Mouse (Mus musculus): ENCODE measurements around the gene Gm19668. TPM values are rescaled to one million over a fixed set of nuclear protein-coding genes. Genes with fewer than 3 reads are reported as not detected.

Gm19668 gene
- polyA plus RNA-seq (2012; rRNA removed): not detected in 2 replicates

DNA sequence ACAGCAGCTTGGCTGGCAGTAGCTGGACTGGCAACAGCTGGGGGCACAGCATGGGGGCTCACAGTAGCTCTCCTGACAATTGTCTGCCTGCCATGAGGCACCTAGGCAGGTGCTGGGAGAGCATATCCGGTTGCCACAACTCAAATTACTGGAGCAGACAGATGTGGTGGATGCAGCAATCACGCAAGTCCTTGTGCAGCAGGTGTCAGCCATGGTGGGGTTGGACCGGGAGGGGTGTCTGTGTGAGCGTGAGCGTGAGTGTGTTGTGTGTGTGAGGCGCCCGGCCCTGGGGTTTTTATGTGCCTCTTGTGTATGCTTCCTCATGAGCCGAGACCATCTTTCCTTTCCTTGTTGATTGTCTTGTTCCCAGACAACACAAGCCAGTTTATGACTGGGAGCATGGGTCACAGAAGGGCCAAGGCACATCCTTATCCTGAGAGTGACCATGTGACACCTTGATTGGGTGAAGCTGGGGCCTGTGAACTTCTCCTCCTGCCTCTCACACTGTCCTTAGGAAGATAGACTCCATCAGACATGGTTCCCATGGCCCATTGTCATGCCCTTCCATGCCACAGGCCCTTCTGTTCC lies at the start of gene Gm19668:
Gene Gm19668 (minus strand): TSS at position 213 of the 588 bp plus-strand sequence.
- no peaks in the 10 kb centered on the region for H3K4me1 ChIP-seq (ENCODE audit: control insufficient read depth, insufficient read depth, low read length)
- no peak within 1 kb of the TSS for H3K4me3 ChIP-seq (replicated peaks; ENCODE audit: extremely low read depth, low read depth, low read length)
- TF ChIP-seq CTCF (IDR thresholded peaks at IDR 0.05; ENCODE audit: insufficient read depth, low read length): no peak
- no peak for TF ChIP-seq POLR2A (IDR thresholded peaks at IDR 0.05; ENCODE audit: borderline replicate concordance, extremely low read depth, low read depth, low read length)
- DNase-seq: no peak
- WGBS: 64% methylated on average over 8 of the region's 8 CpGs

DNA sequence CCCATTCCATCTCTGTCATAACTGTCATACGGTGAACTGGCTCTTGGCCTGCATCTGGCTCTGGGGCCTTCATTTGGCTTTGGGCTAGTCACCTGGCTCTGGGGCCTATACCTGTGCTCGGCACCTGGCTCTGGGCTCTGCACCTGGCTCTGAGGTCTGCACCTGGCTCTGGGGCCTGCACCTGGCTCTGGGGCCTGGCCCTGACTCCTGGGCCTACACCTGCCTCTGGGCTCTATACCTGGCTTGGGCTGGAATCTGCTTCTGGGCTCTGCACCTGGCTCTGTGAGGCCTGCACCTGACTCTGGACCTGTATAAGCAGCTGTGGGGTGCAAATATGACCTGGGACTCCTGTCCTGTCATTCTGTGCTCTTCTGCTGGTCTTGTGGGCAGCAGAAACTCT lies 48.6 kb upstream of the Gm19668 start:
- DNase-seq: no peak
- WGBS: 84% methylated on average over 2 of the region's 2 CpGs
- no peak for TF ChIP-seq CTCF (IDR thresholded peaks at IDR 0.05; ENCODE audit: insufficient read depth, low read length)
- TF ChIP-seq POLR2A (IDR thresholded peaks at IDR 0.05; ENCODE audit: borderline replicate concordance, extremely low read depth, low read depth, low read length): no peak
- Histone ChIP-seq H3K4me1 (ENCODE audit: control insufficient read depth, insufficient read depth, low read length) (no peaks in the 10 kb centered on the region), H3K4me3 (replicated peaks; ENCODE audit: extremely low read depth, low read depth, low read length) (no peak overlapping the region)

- Histone ChIP-seq H3K4me3 (replicated peaks; ENCODE audit: extremely low read depth, low read depth, low read length) (no peak overlapping the region), H3K4me1 (ENCODE audit: control insufficient read depth, insufficient read depth, low read length) (no peaks in the 10 kb centered on the region)
- TF ChIP-seq CTCF (IDR thresholded peaks at IDR 0.05; ENCODE audit: insufficient read depth, low read length) (no peak), POLR2A (IDR thresholded peaks at IDR 0.05; ENCODE audit: borderline replicate concordance, extremely low read depth, low read depth, low read length) (no peak)
- WGBS: 18% methylated on average over 2 of the region's 2 CpGs
- no peak for DNase-seq
Observed at GRCm38 (mm10) chr10:77846961-77847360, 48.0 kb upstream of the Gm19668 start.

- no peak for TF ChIP-seq POLR2A (IDR thresholded peaks at IDR 0.05; ENCODE audit: borderline replicate concordance, extremely low read depth, low read depth, low read length)
- TF ChIP-seq CTCF (IDR thresholded peaks at IDR 0.05; ENCODE audit: insufficient read depth, low read length): no peak
- no peaks in the 10 kb centered on the region for H3K4me1 ChIP-seq (ENCODE audit: control insufficient read depth, insufficient read depth, low read length)
- no peak within 1 kb of the TSS for H3K4me3 ChIP-seq (replicated peaks; ENCODE audit: extremely low read depth, low read depth, low read length)
- WGBS: 74% methylated on average over 3 of the region's 3 CpGs
- no peak for DNase-seq
Observed at GRCm38 (mm10) chr10:77846503-77846902, 47.6 kb upstream of the Gm19668 start, which contains the start of gene Gm36176. Gene Gm36176, plus strand, starts transcription at chr10:77846803.

- Histone ChIP-seq H3K4me3 (replicated peaks; ENCODE audit: extremely low read depth, low read depth, low read length) (no peak overlapping the region), H3K4me1 (ENCODE audit: control insufficient read depth, insufficient read depth, low read length) (no peaks in the 10 kb centered on the region)
- TF ChIP-seq CTCF (IDR thresholded peaks at IDR 0.05; ENCODE audit: insufficient read depth, low read length) (no peak), POLR2A (IDR thresholded peaks at IDR 0.05; ENCODE audit: borderline replicate concordance, extremely low read depth, low read depth, low read length) (no peak)
- WGBS: 67% methylated on average over 6 of the region's 6 CpGs
- DNase-seq: no peak
Observed at GRCm38 (mm10) chr10:77839006-77839405, 40.1 kb upstream of the Gm19668 start.

- 57% methylated on average over 9 of the region's 9 CpGs for WGBS
- no peak for TF ChIP-seq CTCF (IDR thresholded peaks at IDR 0.05; ENCODE audit: insufficient read depth, low read length)
- no peak for TF ChIP-seq POLR2A (IDR thresholded peaks at IDR 0.05; ENCODE audit: borderline replicate concordance, extremely low read depth, low read depth, low read length)
- H3K4me1 ChIP-seq (ENCODE audit: control insufficient read depth, insufficient read depth, low read length): no peaks in the 10 kb centered on the region
- H3K4me3 ChIP-seq (replicated peaks; ENCODE audit: extremely low read depth, low read depth, low read length): no peak within 1 kb of the TSS
- DNase-seq: no peak
Observed at GRCm38 (mm10) chr10:77835647-77836046, 36.7 kb upstream of the Gm19668 start, which contains the start of gene Krtap10-10. Gene Krtap10-10, plus strand, starts transcription at chr10:77835947.

- Histone ChIP-seq H3K4me3 (replicated peaks; ENCODE audit: extremely low read depth, low read depth, low read length) (no peak within 1 kb of the TSS), H3K4me1 (ENCODE audit: control insufficient read depth, insufficient read depth, low read length) (no peaks in the 10 kb centered on the region)
- WGBS: 36% methylated on average over 6 of the region's 6 CpGs
- TF ChIP-seq POLR2A (IDR thresholded peaks at IDR 0.05; ENCODE audit: borderline replicate concordance, extremely low read depth, low read depth, low read length) (no peak), CTCF (IDR thresholded peaks at IDR 0.05; ENCODE audit: insufficient read depth, low read length) (no peak)
- no peak for DNase-seq
Observed at GRCm38 (mm10) chr10:77826951-77827350, 28.0 kb upstream of the Gm19668 start, which contains the start of gene Krtap10-4. Gene Krtap10-4, minus strand, starts transcription at chr10:77827095.

DNA sequence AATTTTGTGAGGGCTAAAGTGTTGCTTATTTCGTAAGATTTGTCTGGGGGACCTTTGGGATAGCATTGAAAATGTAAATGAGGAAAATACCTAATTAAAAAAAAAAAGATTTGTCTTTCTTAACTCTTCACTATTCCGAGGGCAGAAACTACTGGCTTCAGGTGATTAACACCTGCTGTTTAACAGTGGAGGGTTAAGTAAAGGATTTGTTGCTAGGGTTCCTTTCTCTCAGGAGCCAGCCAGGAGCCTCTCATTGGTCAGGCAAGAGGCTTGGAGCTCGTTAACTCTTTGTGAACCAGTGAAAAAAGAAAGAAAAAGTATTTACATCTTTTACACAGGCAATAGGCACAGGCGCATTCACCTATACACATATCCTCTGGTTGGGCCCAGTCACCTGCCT lies 20.3 kb upstream of the Gm19668 start:
- no peak for DNase-seq
- Histone ChIP-seq H3K4me1 (ENCODE audit: control insufficient read depth, insufficient read depth, low read length) (no peaks in the 10 kb centered on the region), H3K4me3 (replicated peaks; ENCODE audit: extremely low read depth, low read depth, low read length) (no peak overlapping the region)
- WGBS: 47% methylated on average over 4 of the region's 4 CpGs
- TF ChIP-seq POLR2A (IDR thresholded peaks at IDR 0.05; ENCODE audit: borderline replicate concordance, extremely low read depth, low read depth, low read length) (no peak), CTCF (IDR thresholded peaks at IDR 0.05; ENCODE audit: insufficient read depth, low read length) (no peak)

DNA sequence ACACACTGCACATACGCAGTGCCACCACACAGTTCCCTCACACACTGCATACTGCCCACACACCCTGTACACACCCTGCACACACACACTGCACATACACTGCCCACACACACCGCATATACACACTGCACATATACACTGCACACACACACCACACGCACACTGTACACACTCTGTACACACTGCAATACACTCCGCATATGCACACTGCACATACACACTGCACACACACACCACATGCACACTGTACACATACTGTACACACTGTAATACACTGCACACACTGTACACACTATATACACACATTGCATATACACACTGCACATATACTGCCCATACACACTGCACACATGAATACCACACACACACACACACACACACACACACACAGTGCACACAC lies 19.6 kb upstream of the Gm19668 start:
- TF ChIP-seq CTCF (IDR thresholded peaks at IDR 0.05; ENCODE audit: insufficient read depth, low read length) (no peak), POLR2A (IDR thresholded peaks at IDR 0.05; ENCODE audit: borderline replicate concordance, extremely low read depth, low read depth, low read length) (no peak)
- Histone ChIP-seq H3K4me3 (replicated peaks; ENCODE audit: extremely low read depth, low read depth, low read length) (no peak overlapping the region), H3K4me1 (ENCODE audit: control insufficient read depth, insufficient read depth, low read length) (no peaks in the 10 kb centered on the region)
- WGBS: 98% methylated on average over 4 of the region's 4 CpGs
- no peak for DNase-seq

- 17% methylated on average over 5 of the region's 5 CpGs for WGBS
- H3K4me3 ChIP-seq (replicated peaks; ENCODE audit: extremely low read depth, low read depth, low read length): no peak overlapping the region
- H3K4me1 ChIP-seq (ENCODE audit: control insufficient read depth, insufficient read depth, low read length): no peaks in the 10 kb centered on the region
- TF ChIP-seq CTCF (IDR thresholded peaks at IDR 0.05; ENCODE audit: insufficient read depth, low read length) (peak; percentile 47), POLR2A (IDR thresholded peaks at IDR 0.05; ENCODE audit: borderline replicate concordance, extremely low read depth, low read depth, low read length) (no peak)
- peak; percentile 17 for DNase-seq
Observed at GRCm38 (mm10) chr10:77815514-77815913, 16.6 kb upstream of the Gm19668 start.
